Mouse (Mus musculus): Measurements from ENCODE around the gene Myo18b. TPM values are rescaled to one million over a fixed set of nuclear protein-coding genes. Genes with fewer than 3 reads are reported as not detected.

The Myo18b gene
- polyA plus RNA-seq, 1 experiment: 1.8 TPM

DNA sequence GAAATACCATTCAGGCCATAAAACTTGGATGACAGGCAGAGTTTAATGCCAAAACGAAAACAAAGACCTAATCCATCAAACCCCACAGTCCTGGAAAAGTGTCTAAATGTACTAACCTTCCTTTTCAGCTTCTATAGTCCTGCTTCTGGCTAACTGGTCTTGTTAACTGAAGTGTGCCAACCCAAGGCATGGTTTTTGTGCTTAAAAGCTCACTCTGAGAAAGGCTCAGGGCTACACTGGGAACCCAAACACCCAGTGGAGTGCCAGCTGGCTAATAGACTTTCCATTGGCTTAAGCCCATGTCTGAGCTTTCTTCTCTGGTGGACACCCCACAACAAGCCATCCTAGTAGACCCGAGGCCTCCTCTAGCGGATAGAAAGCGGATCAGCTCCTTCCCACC, 244.1 kb downstream of the Myo18b start:
- TF ChIP-seq CTCF (IDR thresholded peaks at IDR 0.05; ENCODE audit: extremely low read depth, insufficient read depth, low read length): no peak
- no peak for TF ChIP-seq POLR2A (IDR thresholded peaks at IDR 0.05; ENCODE audit: extremely low read depth, insufficient read depth, low read length)
- no peak overlapping the region for H3K4me3 ChIP-seq (ENCODE audit: insufficient read depth, low read length)
- H3K4me1 ChIP-seq (ENCODE audit: control insufficient read depth, insufficient read depth, low read length): peaks cover 5% of the 10 kb centered on the region
- no peak overlapping the region for H3K27ac ChIP-seq (ENCODE audit: insufficient read depth, low read length)

DNA sequence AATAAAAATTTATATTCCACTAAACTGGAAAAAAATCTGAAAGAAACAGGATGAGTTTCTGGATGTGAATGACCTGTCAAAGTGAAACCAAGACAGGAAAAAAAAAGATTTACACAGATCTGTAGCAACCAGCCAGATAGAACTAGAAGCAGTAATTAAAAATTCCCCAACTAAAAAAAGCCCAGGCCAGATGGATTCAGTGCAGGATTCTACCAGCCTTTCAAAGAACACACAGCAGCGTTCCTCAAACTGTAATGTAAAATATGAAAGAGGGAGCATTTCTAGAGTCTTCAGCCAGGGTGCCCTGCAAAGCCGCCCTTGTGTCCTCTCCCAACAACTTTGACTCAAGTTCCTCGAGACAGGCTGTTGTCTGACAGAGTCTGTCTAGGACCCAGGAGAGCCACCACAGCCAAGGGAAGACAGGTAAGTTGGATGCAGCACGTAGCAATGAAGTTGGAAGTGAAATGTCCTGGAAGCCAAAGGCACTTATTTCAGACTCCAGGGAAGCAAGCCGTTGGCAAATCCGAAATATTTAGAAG, 246.9 kb downstream of the Myo18b start:
- peaks cover 5% of the 10 kb centered on the region for H3K4me1 ChIP-seq (ENCODE audit: control insufficient read depth, insufficient read depth, low read length)
- peak overlapping the region; percentile 12; the same call in 1 of the 2 replicates for H3K4me3 ChIP-seq (ENCODE audit: insufficient read depth, low read length)
- no peak for TF ChIP-seq POLR2A (IDR thresholded peaks at IDR 0.05; ENCODE audit: extremely low read depth, insufficient read depth, low read length)
- no peak for TF ChIP-seq CTCF (IDR thresholded peaks at IDR 0.05; ENCODE audit: extremely low read depth, insufficient read depth, low read length)
- 0 out of 2 replicates have a peak overlapping the region, but pooled peaks have one; percentile 39 for H3K27ac ChIP-seq (ENCODE audit: insufficient read depth, low read length)

DNA sequence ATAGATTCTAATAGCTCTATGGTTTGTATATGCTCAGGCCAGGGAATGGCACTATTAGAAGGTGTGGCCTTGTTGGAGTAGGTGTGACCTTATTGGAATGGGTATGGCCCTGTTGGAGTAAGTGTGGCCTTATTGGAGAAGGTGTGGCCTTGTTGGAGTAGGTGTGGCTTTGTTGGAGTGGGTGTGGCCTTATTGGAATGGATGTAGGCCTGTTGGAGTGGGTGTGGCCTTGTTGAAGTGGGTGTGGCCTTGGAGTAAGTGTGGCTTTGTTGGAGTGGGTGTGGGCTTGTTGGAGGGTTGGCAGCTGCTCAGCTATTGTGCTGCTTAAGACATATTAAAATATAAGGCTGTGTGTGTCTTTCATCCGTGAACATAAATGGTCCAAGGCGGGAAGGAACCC, 249.3 kb downstream of the Myo18b start:
- Histone ChIP-seq H3K27ac (ENCODE audit: insufficient read depth, low read length) (no peak overlapping the region), H3K4me3 (ENCODE audit: insufficient read depth, low read length) (no peak overlapping the region), H3K4me1 (ENCODE audit: control insufficient read depth, insufficient read depth, low read length) (peaks cover 6% of the 10 kb centered on the region)
- TF ChIP-seq CTCF (IDR thresholded peaks at IDR 0.05; ENCODE audit: extremely low read depth, insufficient read depth, low read length) (no peak), POLR2A (IDR thresholded peaks at IDR 0.05; ENCODE audit: extremely low read depth, insufficient read depth, low read length) (no peak)

DNA sequence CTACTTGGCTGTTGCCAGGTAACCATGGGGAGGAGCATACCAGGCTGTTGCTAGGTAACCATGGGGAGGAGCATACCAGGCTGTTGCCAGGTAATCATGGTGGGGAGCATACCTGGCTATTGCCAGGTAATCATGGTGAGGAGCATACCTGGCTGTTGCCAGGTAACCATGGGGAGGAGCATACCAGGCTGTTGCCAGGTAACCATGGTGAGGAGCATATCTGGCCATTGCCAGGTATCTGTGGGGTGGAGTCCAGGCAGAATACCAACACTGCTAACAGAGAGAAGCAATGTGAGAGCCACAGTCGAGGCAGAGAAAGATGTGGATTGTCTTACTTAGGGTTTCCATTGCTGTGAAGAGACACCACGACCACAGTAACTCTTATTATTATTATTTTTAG, 250.6 kb downstream of the Myo18b start:
- H3K4me3 ChIP-seq (ENCODE audit: insufficient read depth, low read length): no peak overlapping the region
- H3K27ac ChIP-seq (ENCODE audit: insufficient read depth, low read length): no peak overlapping the region
- H3K4me1 ChIP-seq (ENCODE audit: control insufficient read depth, insufficient read depth, low read length): peaks cover 6% of the 10 kb centered on the region
- TF ChIP-seq POLR2A (IDR thresholded peaks at IDR 0.05; ENCODE audit: extremely low read depth, insufficient read depth, low read length): no peak
- no peak for TF ChIP-seq CTCF (IDR thresholded peaks at IDR 0.05; ENCODE audit: extremely low read depth, insufficient read depth, low read length)

DNA sequence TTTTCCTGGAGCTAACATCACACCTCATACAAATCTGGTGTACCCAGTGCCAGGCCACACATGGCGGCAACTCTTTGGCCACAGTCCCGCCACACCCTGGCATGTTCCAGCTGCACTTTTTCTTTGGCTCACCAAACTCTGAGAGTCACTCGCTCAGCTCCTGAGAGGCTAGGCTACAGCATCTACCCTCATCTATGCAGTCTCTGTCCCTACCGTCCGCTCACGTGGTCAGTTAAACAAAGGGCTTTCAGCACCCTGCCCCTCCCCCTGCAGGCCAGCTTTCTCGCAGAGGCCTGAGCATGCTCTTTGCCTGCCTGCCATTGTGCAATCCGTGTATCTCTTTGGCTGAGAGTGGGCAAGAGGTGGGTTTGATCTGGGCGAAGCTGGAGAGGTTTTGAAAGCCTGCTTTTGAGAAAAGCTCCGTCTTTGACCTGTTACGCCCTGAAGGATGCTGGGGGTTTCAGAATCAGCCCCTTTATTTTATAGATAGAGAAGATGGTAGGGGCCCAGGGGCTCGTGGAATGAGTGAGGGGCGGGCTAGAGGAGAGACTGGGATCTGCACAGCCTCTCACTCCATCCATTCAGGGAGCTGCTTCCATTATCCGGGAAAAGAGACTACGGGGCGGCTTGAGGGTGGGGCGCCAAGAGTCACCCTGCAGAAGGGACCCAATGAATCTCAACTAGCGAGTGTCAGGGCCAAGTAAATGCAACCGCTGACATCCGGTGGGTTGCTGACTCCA, 252.5 kb downstream of the Myo18b start:
- Histone ChIP-seq H3K4me3 (ENCODE audit: insufficient read depth, low read length) (no peak overlapping the region), H3K4me1 (ENCODE audit: control insufficient read depth, insufficient read depth, low read length) (peaks cover 2% of the 10 kb centered on the region; the same call in 1 of the 2 replicates), H3K27ac (ENCODE audit: insufficient read depth, low read length) (no peak overlapping the region)
- no peak for TF ChIP-seq CTCF (IDR thresholded peaks at IDR 0.05; ENCODE audit: extremely low read depth, insufficient read depth, low read length)
- TF ChIP-seq POLR2A (IDR thresholded peaks at IDR 0.05; ENCODE audit: extremely low read depth, insufficient read depth, low read length): no peak

DNA sequence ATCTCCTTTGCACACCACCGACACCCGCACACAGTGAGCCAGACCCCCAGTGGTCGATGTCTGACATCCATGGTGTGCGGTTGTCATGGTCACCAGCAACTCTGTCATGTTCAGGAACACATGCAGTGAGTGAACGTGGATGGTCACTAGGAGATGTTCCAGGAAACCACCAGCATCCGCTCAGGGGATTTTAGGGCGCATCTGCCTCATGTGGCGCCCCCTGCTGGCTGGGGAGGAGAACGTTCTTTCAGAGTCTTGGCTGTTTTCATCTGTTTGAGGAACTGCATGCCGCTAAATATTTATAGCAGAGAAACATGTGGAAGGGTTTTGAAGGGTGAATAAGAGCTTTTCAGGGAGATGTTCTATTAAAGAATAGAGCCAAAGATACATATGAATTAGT, 253.4 kb downstream of the Myo18b start:
- Histone ChIP-seq H3K4me1 (ENCODE audit: control insufficient read depth, insufficient read depth, low read length) (peaks cover 2% of the 10 kb centered on the region; the same call in 1 of the 2 replicates), H3K4me3 (ENCODE audit: insufficient read depth, low read length) (no peak overlapping the region), H3K27ac (ENCODE audit: insufficient read depth, low read length) (no peak overlapping the region)
- TF ChIP-seq POLR2A (IDR thresholded peaks at IDR 0.05; ENCODE audit: extremely low read depth, insufficient read depth, low read length) (no peak), CTCF (IDR thresholded peaks at IDR 0.05; ENCODE audit: extremely low read depth, insufficient read depth, low read length) (peak; percentile 54)

DNA sequence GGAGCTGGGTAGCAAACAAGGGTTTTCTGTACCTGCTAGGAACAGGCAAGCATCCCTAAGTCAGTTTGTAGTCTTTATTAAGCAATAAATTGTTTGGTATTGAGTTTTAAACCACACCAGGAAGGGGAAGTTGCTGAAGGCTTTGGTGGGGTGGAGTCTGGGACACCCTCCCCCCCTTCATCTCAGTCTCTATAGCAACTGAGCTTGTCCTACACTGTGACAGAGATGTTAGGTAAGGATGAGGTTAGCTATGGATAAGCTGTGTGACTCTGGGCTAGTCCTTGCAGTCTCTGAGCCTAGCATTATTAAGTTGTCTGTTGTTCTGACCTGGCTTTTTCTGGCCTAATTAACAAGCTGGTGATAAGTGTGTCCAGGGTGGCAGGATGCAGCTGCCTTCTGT, 254.4 kb downstream of the Myo18b start:
- H3K4me3 ChIP-seq (ENCODE audit: insufficient read depth, low read length): no peak overlapping the region
- H3K4me1 ChIP-seq (ENCODE audit: control insufficient read depth, insufficient read depth, low read length): peaks cover 2% of the 10 kb centered on the region; the same call in 1 of the 2 replicates
- no peak for TF ChIP-seq POLR2A (IDR thresholded peaks at IDR 0.05; ENCODE audit: extremely low read depth, insufficient read depth, low read length)
- TF ChIP-seq CTCF (IDR thresholded peaks at IDR 0.05; ENCODE audit: extremely low read depth, insufficient read depth, low read length): no peak
- no peak overlapping the region for H3K27ac ChIP-seq (ENCODE audit: insufficient read depth, low read length)

DNA sequence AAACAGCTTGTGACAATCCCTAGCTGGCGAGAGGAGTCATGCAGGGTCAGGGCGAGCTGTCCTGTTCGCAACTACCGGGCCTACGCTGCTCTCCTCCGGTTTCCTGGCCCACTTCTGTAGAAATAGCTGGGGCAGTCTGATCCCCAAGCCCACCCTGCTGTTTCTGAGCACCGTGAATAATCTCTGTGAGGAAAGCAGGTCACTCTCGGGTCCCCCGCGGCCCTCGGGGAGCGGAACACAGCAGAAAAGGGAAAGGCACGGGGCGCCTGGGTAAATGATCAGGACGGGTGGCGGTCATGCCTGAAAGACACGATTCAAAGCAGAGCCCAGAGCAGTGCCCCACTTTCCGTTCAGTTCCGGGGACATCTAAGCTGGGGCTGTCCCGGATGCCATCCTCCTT, 255.0 kb downstream of the Myo18b start:
- no peak for TF ChIP-seq POLR2A (IDR thresholded peaks at IDR 0.05; ENCODE audit: extremely low read depth, insufficient read depth, low read length)
- no peak for TF ChIP-seq CTCF (IDR thresholded peaks at IDR 0.05; ENCODE audit: extremely low read depth, insufficient read depth, low read length)
- no peak overlapping the region for H3K4me3 ChIP-seq (ENCODE audit: insufficient read depth, low read length)
- H3K27ac ChIP-seq (ENCODE audit: insufficient read depth, low read length): no peak overlapping the region
- peaks cover 2% of the 10 kb centered on the region; the same call in 1 of the 2 replicates for H3K4me1 ChIP-seq (ENCODE audit: control insufficient read depth, insufficient read depth, low read length)

DNA sequence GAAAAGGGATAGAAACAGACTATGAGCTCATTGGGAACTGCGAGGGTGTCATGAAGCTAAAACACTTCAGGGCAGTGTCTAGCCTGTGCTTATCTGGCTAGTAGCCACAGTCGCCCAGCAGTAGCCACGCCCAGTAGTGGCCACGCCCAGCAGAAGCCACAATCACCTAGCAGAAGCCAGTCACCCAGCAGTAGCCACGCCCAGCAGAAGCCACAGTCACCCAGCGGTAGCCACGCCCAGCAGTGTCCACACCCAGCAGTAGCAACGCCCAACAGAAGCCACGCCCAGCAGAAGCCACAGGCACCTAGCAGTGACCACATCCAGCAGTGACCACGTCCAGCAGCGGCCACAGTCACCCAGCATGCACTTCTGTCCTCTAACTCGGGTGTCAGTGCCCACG, 255.5 kb downstream of the Myo18b start:
- no peak overlapping the region for H3K27ac ChIP-seq (ENCODE audit: insufficient read depth, low read length)
- H3K4me1 ChIP-seq (ENCODE audit: control insufficient read depth, insufficient read depth, low read length): peaks cover 2% of the 10 kb centered on the region; the same call in 1 of the 2 replicates
- no peak overlapping the region for H3K4me3 ChIP-seq (ENCODE audit: insufficient read depth, low read length)
- TF ChIP-seq POLR2A (IDR thresholded peaks at IDR 0.05; ENCODE audit: extremely low read depth, insufficient read depth, low read length) (no peak), CTCF (IDR thresholded peaks at IDR 0.05; ENCODE audit: extremely low read depth, insufficient read depth, low read length) (no peak)

Other genes starting within 250 kb of the Myo18b start
- gene Grk3, start 119.4 kb upstream of the Myo18b start, polyA plus RNA-seq (2012; rRNA removed): 51.1 and 54.1 TPM in 2 replicates
- not detected in 2 replicates for gene Crybb2, start 173.8 kb upstream of the Myo18b start, polyA plus RNA-seq (2012; rRNA removed)
- 4.6 and 5.7 TPM in 2 replicates for gene Crybb3, start 185.2 kb upstream of the Myo18b start, polyA plus RNA-seq (2012; rRNA removed)